Mouse (Mus musculus): Measurements from ENCODE around the gene Sumf1. TPM values are rescaled to one million over a fixed set of nuclear protein-coding genes. Genes with fewer than 3 reads are reported as not detected.

Gene Sumf1
- total and polyA plus RNA-seq, 3 experiments, result 11.0 to 23.1 (median 14.9) TPM

- dilution Hi-C loops (cut with MboI; ENCODE audit: extremely low pct_ligation_motif_present, extremely low pct_unique_long_range_greater_than_20kb, low sequenced_read_pairs), result no loop called here
- Histone ChIP-seq H3K4me3 (replicated peaks in 1 of 3; ENCODE audit: low read depth in 2 of 3, low read length in 2 of 3, poor library complexity in 1 of 3) (no peak overlapping the region), H3K9ac (ENCODE audit: insufficient read depth, low read depth) (no peak overlapping the region), H3K9me3 (replicated peaks; ENCODE audit: low read length) (no peaks in the 10 kb centered on the region), H3K4me1 (ENCODE audit: control insufficient read depth in 1 of 2, insufficient read depth in 2 of 2) (peaks cover 2 to 8% of the 10 kb centered on the region in 2 experiments), H3K27ac (ENCODE audit: insufficient read depth, low read depth) (no peak overlapping the region), H3K79me2 (replicated peaks; ENCODE audit: control insufficient read depth, extremely low read depth, insufficient read depth, poor library complexity, severe bottlenecking) (no peaks in the 10 kb centered on the region), H3K27me3 (replicated peaks) (peaks cover 54% of the 10 kb centered on the region), H3K36me3 (replicated peaks in 1 of 2; ENCODE audit: control insufficient read depth in 1 of 2, insufficient read depth in 1 of 2, low read length in 1 of 2) (no peaks in the 10 kb centered on the region), H3K4me2 (ENCODE audit: insufficient read depth, low read depth, poor library complexity, severe bottlenecking) (no peak overlapping the region; the same call in 1 of the 2 replicates)
- TF ChIP-seq ZNF384 (IDR thresholded peaks at IDR 0.05; ENCODE audit: low read depth, low read length) (no peak), RCOR1 (conservative IDR thresholded peaks at IDR 0.05; ENCODE audit: low read depth, low read length) (no peak), ZC3H11A (IDR thresholded peaks at IDR 0.05; ENCODE audit: low read depth, low read length) (no peak), TCF12 (IDR thresholded peaks at IDR 0.05; ENCODE audit: low read depth, low read length) (no peak), USF1 (IDR thresholded peaks at IDR 0.05; ENCODE audit: low read depth, low read length) (no peak), SMC3 (IDR thresholded peaks at IDR 0.05; ENCODE audit: low read depth, low read length) (no peak), CHD2 (IDR thresholded peaks at IDR 0.05; ENCODE audit: low read length) (no peak), CHD1 (IDR thresholded peaks at IDR 0.05; ENCODE audit: low read depth, low read length) (no peak), ELF1 (IDR thresholded peaks at IDR 0.05; ENCODE audit: low read depth, low read length) (no peak), SIN3A (IDR thresholded peaks at IDR 0.05; ENCODE audit: low read length) (no peak), ZMIZ1 (IDR thresholded peaks at IDR 0.05; ENCODE audit: low read depth, low read length) (no peak), EP300 (IDR thresholded peaks at IDR 0.05; ENCODE audit: low read length) (no peak), MAZ (IDR thresholded peaks at IDR 0.05; ENCODE audit: low read depth, low read length) (no peak), E2F4 (IDR thresholded peaks at IDR 0.05; ENCODE audit: insufficient replicate concordance, low read depth, low read length) (no peak), IRF4 (IDR thresholded peaks at IDR 0.05; ENCODE audit: low read depth, low read length) (no peak)
- no peak for DNase-seq (ENCODE audit: extremely low read depth)
- in situ Hi-C loops (cut with MboI; ENCODE audit: low pct_ligation_motif_present, low pct_unique_long_range_greater_than_20kb, low sequenced_read_pairs), result loop anchor here (25.0 kb wide), 2 partner anchors 676 to 1249 kb away; partner anchors contain the start of gene Crbn
Observed at GRCm38 (mm10) chr6:108061121-108061520, 124.3 kb downstream of the Sumf1 start.

- Histone ChIP-seq H3K27me3 (replicated peaks) (peaks cover 47% of the 10 kb centered on the region), H3K79me2 (replicated peaks; ENCODE audit: control insufficient read depth, extremely low read depth, insufficient read depth, poor library complexity, severe bottlenecking) (no peaks in the 10 kb centered on the region), H3K27ac (ENCODE audit: insufficient read depth, low read depth) (no peak overlapping the region), H3K4me3 (replicated peaks in 1 of 3; ENCODE audit: low read depth in 2 of 3, low read length in 2 of 3, poor library complexity in 1 of 3) (no peak overlapping the region), H3K9ac (ENCODE audit: insufficient read depth, low read depth) (no peak overlapping the region), H3K9me3 (replicated peaks; ENCODE audit: low read length) (no peaks in the 10 kb centered on the region), H3K4me2 (ENCODE audit: insufficient read depth, low read depth, poor library complexity, severe bottlenecking) (no peak overlapping the region), H3K36me3 (replicated peaks in 1 of 2; ENCODE audit: control insufficient read depth in 1 of 2, insufficient read depth in 1 of 2, low read length in 1 of 2) (no peaks in the 10 kb centered on the region), H3K4me1 (ENCODE audit: control insufficient read depth in 1 of 2, insufficient read depth in 2 of 2) (no peaks in the 10 kb centered on the region)
- no peak for DNase-seq (ENCODE audit: extremely low read depth)
- dilution Hi-C loops (cut with MboI; ENCODE audit: extremely low pct_ligation_motif_present, extremely low pct_unique_long_range_greater_than_20kb, low sequenced_read_pairs) (no loop called here), in situ Hi-C loops (cut with MboI; ENCODE audit: low pct_ligation_motif_present, low pct_unique_long_range_greater_than_20kb, low sequenced_read_pairs) (loop anchor here (25.0 kb wide), 2 partner anchors 679 to 1246 kb away; partner anchors contain the start of gene Crbn)
- no peak for TF ChIP-seq TCF12 (IDR thresholded peaks at IDR 0.05; ENCODE audit: low read depth, low read length)
- TF ChIP-seq USF2 (conservative IDR thresholded peaks at IDR 0.05; ENCODE audit: low read depth, low read length), result no peak
- no peak for TF ChIP-seq ETS1 (conservative IDR thresholded peaks at IDR 0.05; ENCODE audit: low read depth, low read length)
- no peak for TF ChIP-seq ZMIZ1 (IDR thresholded peaks at IDR 0.05; ENCODE audit: low read depth, low read length)
- TF ChIP-seq USF1 (IDR thresholded peaks at IDR 0.05; ENCODE audit: low read depth, low read length), result no peak
- TF ChIP-seq KAT2A (IDR thresholded peaks at IDR 0.05; ENCODE audit: insufficient replicate concordance, low read length), result no peak
- no peak for TF ChIP-seq ZNF384 (IDR thresholded peaks at IDR 0.05; ENCODE audit: low read depth, low read length)
- no peak for TF ChIP-seq TBP (conservative IDR thresholded peaks at IDR 0.05; ENCODE audit: low read depth, low read length)
- no peak for TF ChIP-seq MEF2A (IDR thresholded peaks at IDR 0.05; ENCODE audit: borderline replicate concordance, low read depth, low read length)
- no peak for TF ChIP-seq UBTF (IDR thresholded peaks at IDR 0.05; ENCODE audit: low read depth, low read length)
- no peak for TF ChIP-seq MXI1 (IDR thresholded peaks at IDR 0.05; ENCODE audit: low read depth, low read length)
- no peak for TF ChIP-seq BHLHE40 (IDR thresholded peaks at IDR 0.05; ENCODE audit: low read depth, low read length)
- no peak for TF ChIP-seq MAFK (IDR thresholded peaks at IDR 0.05; ENCODE audit: insufficient replicate concordance, low read length)
- TF ChIP-seq POLR2AphosphoS2 (IDR thresholded peaks at IDR 0.05; ENCODE audit: low read depth, low read length), result no peak
- TF ChIP-seq POLR2A (IDR thresholded peaks at IDR 0.05; ENCODE audit: low read depth, low read length), result no peak
- no peak for TF ChIP-seq JUN (IDR thresholded peaks at IDR 0.05; ENCODE audit: insufficient read depth, low read depth, low read length)
Observed at GRCm38 (mm10) chr6:108058066-108058465, 127.3 kb downstream of the Sumf1 start.

All from CH12.LX (cell line).